Mouse (Mus musculus) C2C12 (cell line): ENCODE results near the gene Bak1.

Experiments
- CTCF ChIP-seq: IDR thresholded peaks from one replicate; pipeline ENCODE4 v1.5.1; 2011; ENCODE audit not compliant: control insufficient read depth, insufficient read depth, insufficient read length
- MAX ChIP-seq: IDR thresholded peaks from one replicate; pipeline ENCODE4 v1.6.1; 2011; ENCODE audit warnings: mild to moderate bottlenecking, control low read depth
- MYOG ChIP-seq: IDR thresholded peaks from one replicate; pipeline ENCODE4 v1.6.1; 2011; ENCODE audit not compliant: control insufficient read depth, insufficient read length; ENCODE audit errors: extremely low read depth
- USF1 ChIP-seq: IDR thresholded peaks from one replicate; pipeline ENCODE4 v1.6.1; 2011; ENCODE audit warnings: low read depth, mild to moderate bottlenecking, control low read depth, moderate library complexity

- TF ChIP-seq CTCF (no peak), MAX (no peak), USF1 (no peak), MYOG (no peak)
Observed at GRCm38 (mm10) chr17:26985503-26986179, 43.2 kb downstream of the Bak1 start.
